Mouse (Mus musculus): ENCODE data around the gene Aldh16a1. TPM values are rescaled to one million over a fixed set of nuclear protein-coding genes. Genes with fewer than 3 reads are reported as not detected.

The Aldh16a1 gene
- polyA plus RNA-seq (2014; fragmentation: Nextera tagmentation; extraction: Ambion mirVana): 28.7 and 28.9 TPM in 2 replicates

DNA sequence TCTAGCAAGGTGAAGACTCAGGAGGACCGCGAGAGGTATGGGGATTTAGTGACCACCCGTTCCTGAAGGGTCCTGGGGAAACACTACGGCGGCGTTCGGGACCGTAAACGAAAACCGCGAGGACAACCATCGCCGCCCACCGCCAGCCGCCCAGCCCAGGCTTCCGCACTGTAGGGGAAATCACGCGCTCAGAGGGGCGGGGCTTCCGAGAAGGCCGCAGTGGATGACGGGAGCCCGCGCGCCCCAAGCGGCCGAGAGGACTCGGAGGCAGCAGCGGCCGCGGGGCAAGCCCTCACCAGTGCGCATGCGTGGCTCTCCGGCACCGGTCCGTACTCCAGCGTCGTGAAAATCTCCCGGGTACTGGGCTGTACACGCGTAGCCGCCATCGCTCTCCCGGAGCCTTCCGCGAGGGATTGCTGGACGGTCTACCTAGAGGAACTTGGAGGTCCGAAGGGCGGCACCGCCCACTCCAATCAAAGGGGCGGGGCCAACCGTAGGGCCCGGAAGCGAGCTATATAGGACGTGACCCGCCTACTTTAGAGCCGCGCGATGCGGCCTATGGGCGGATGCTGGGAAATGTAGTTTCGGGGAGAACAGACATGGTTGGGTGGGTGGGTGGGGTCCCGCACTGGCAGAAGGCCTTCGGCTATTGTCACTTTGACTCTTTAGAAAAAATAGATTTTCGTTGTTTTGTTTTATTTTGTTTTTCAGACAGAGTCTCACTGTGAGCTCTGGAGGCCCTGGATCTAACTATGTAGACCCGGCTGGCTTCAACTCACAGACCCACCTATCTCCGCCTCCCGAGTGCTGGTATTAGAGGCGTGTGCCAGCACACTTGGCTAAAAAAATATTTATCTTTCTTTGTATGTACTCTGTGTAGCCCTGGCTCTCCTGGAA, at the start of gene Aldh16a1, which contains the start of gene Pih1d1:
TSS of gene Aldh16a1 (minus strand) at position 489 of the 897 bp plus-strand sequence.
TSS of gene Pih1d1 (plus strand) at position 208 of the 897 bp plus-strand sequence.
- no peaks in the 10 kb centered on the region for H3K9me3 ChIP-seq (replicated peaks; ENCODE audit: control insufficient read depth, low read length)
- peak within 1 kb of the TSS; percentile 91 for H3K4me2 ChIP-seq
- peak within 1 kb of the TSS; percentile 93 for H3K27ac ChIP-seq (ENCODE audit: low read depth, low read length)
- ATAC-seq (replicated peaks; ENCODE audit: insufficient number of reproducible peaks, low FRiP score, low TSS enrichment): peak; percentile 93
- WGBS (ENCODE audit: insufficient replicate concordance): 3% methylated on average over 69 of the region's 69 CpGs
- H3K4me1 ChIP-seq (ENCODE audit: control insufficient read depth, insufficient read depth, low read length): peaks cover 3% of the 10 kb centered on the region
- peak within 1 kb of the TSS; percentile 74 for H3K4me3 ChIP-seq (ENCODE audit: low read depth, low read length)
- peaks cover 6% of the 10 kb centered on the region; the same call in 1 of the 2 replicates for H3K36me3 ChIP-seq (ENCODE audit: control insufficient read depth, insufficient read depth, low read length)
- peak within 1 kb of the TSS; percentile 95 for H3K9ac ChIP-seq (ENCODE audit: low read depth, low read length)
- H3K27me3 ChIP-seq (ENCODE audit: control insufficient read depth, insufficient read depth, low read length): no peaks in the 10 kb centered on the region

DNA sequence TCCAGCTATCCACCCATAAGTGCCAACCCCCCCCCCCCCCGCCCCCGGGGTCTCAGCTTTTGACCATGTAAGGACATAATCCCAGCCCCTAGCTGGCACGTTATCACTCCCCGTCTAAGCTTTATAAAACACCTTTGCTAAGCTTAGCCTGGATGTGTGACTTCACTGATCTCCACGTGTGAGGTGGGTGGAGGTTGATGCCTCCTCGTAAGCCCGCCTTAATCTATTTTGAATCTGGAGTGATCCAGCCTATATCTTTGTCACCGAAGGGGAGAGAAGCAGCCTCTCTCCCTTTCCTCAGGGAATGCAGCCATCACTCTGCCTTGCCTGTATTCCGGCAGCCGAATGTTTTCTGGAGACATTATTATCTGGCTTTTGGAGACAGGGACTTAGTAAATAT, 48.3 kb upstream of the Aldh16a1 start:
- WGBS (ENCODE audit: insufficient replicate concordance): 23% methylated on average over 10 of the region's 10 CpGs
- H3K9ac ChIP-seq (ENCODE audit: low read depth, low read length): no peak overlapping the region

DNA sequence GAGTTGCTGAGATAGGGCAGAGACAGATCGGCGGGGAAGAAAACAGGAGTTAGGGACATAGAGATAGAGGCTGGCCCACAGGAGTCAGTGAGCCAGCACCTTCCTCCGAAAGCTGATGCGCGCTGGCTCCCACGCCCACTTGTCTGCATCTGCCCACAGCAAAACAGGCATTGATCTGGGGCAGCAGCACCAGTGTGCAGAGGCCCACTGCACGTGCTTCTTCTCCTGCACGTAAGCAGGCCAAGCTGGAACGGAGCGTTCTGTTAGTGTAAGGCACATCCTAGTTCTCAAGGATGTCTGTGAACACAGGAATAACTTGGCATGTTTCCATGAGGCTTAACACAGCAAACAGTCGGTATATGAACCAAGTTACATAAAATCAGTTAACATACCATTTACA, 44.6 kb upstream of the Aldh16a1 start:
- peaks cover 12% of the 10 kb centered on the region for H3K4me1 ChIP-seq (ENCODE audit: control insufficient read depth, insufficient read depth, low read length)
- H3K4me2 ChIP-seq: no peak overlapping the region
- no peak for ATAC-seq (replicated peaks; ENCODE audit: insufficient number of reproducible peaks, low FRiP score, low TSS enrichment)
- no peak overlapping the region for H3K4me3 ChIP-seq (ENCODE audit: low read depth, low read length)
- H3K27me3 ChIP-seq (ENCODE audit: control insufficient read depth, insufficient read depth, low read length): peaks cover 11% of the 10 kb centered on the region
- 71% methylated on average over 11 of the region's 11 CpGs for whole genome bisulfite sequencing (ENCODE audit: insufficient replicate concordance)
- no peaks in the 10 kb centered on the region for H3K36me3 ChIP-seq (ENCODE audit: control insufficient read depth, insufficient read depth, low read length)
- H3K9ac ChIP-seq (ENCODE audit: low read depth, low read length): no peak overlapping the region
- no peak overlapping the region for H3K27ac ChIP-seq (ENCODE audit: low read depth, low read length)
- H3K9me3 ChIP-seq (replicated peaks; ENCODE audit: control insufficient read depth, low read length): no peaks in the 10 kb centered on the region

More for the DNA sequence above, 48.3 kb upstream of the Aldh16a1 start:
- H3K27ac ChIP-seq (ENCODE audit: low read depth, low read length): 0 out of 2 replicates have a peak overlapping the region, but pooled peaks have one; percentile 29
- H3K4me1 ChIP-seq (ENCODE audit: control insufficient read depth, insufficient read depth, low read length): 0 out of 2 replicates have a peak, but pooled peaks cover 6% of the 10 kb centered on the region
- no peak overlapping the region for H3K4me3 ChIP-seq (ENCODE audit: low read depth, low read length)
- no peaks in the 10 kb centered on the region for H3K9me3 ChIP-seq (replicated peaks; ENCODE audit: control insufficient read depth, low read length)
- 0 out of 2 replicates have a peak, but pooled peaks cover 4% of the 10 kb centered on the region for H3K27me3 ChIP-seq (ENCODE audit: control insufficient read depth, insufficient read depth, low read length)
- H3K4me2 ChIP-seq: no peak overlapping the region
- no peak for ATAC-seq (replicated peaks; ENCODE audit: insufficient number of reproducible peaks, low FRiP score, low TSS enrichment)
- H3K36me3 ChIP-seq (ENCODE audit: control insufficient read depth, insufficient read depth, low read length): no peaks in the 10 kb centered on the region

DNA sequence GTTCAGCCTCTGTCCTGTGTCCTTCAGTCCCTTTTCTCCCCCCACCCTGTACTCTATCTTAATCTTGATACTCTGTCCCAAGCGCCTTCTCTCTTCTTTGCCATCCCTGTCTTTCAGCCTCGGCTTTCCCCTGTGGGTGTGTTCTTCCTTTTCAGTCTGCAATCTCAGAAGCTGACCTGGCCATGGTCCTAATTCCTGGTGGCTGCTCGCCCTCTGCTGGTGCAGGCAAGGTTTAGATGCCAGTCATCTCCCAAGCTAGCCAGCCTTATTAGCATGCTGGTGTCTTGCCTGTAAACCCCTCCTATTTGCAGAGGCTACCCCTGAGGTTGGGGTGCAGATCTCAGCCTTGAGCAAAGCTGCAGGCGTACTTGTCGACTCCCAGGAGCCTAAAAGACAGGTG, 44.1 kb upstream of the Aldh16a1 start:
- Histone ChIP-seq H3K27me3 (ENCODE audit: control insufficient read depth, insufficient read depth, low read length) (peaks cover 14% of the 10 kb centered on the region), H3K9me3 (replicated peaks; ENCODE audit: control insufficient read depth, low read length) (no peaks in the 10 kb centered on the region), H3K36me3 (ENCODE audit: control insufficient read depth, insufficient read depth, low read length) (no peaks in the 10 kb centered on the region), H3K9ac (ENCODE audit: low read depth, low read length) (no peak overlapping the region), H3K27ac (ENCODE audit: low read depth, low read length) (no peak overlapping the region), H3K4me1 (ENCODE audit: control insufficient read depth, insufficient read depth, low read length) (peaks cover 12% of the 10 kb centered on the region), H3K4me3 (ENCODE audit: low read depth, low read length) (no peak overlapping the region), H3K4me2 (no peak overlapping the region)
- WGBS (ENCODE audit: insufficient replicate concordance): 9% methylated on average over 5 of the region's 5 CpGs
- no peak for ATAC-seq (replicated peaks; ENCODE audit: insufficient number of reproducible peaks, low FRiP score, low TSS enrichment)

DNA sequence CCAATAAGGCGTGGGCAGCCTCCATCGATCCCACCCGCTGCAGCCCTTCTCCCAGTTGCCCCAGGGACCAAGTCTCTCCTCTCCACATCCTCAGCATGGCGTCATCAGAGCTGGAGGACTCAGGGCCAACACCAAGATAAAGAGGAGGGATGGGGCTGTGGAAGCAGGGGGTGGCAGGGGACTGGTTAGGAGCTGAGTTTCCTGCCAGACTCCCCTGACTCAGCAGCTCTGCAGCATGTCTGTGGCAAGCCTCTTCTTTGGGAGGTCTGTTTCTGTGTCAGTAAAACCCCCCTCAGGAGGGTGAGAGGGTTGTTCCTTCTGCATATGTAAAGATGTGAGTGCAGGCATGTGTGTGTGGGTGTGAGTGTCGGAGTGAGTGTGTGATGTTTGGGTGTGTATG, 42.6 kb upstream of the Aldh16a1 start:
- peaks cover 21% of the 10 kb centered on the region for H3K27me3 ChIP-seq (ENCODE audit: control insufficient read depth, insufficient read depth, low read length)
- no peak for ATAC-seq (replicated peaks; ENCODE audit: insufficient number of reproducible peaks, low FRiP score, low TSS enrichment)
- no peaks in the 10 kb centered on the region for H3K36me3 ChIP-seq (ENCODE audit: control insufficient read depth, insufficient read depth, low read length)
- peaks cover 8% of the 10 kb centered on the region for H3K4me1 ChIP-seq (ENCODE audit: control insufficient read depth, insufficient read depth, low read length)
- WGBS (ENCODE audit: insufficient replicate concordance): 57% methylated on average over 5 of the region's 5 CpGs
- no peak overlapping the region for H3K4me3 ChIP-seq (ENCODE audit: low read depth, low read length)
- no peak overlapping the region for H3K27ac ChIP-seq (ENCODE audit: low read depth, low read length)
- no peak overlapping the region for H3K9ac ChIP-seq (ENCODE audit: low read depth, low read length)
- no peak overlapping the region for H3K4me2 ChIP-seq
- no peaks in the 10 kb centered on the region for H3K9me3 ChIP-seq (replicated peaks; ENCODE audit: control insufficient read depth, low read length)

DNA sequence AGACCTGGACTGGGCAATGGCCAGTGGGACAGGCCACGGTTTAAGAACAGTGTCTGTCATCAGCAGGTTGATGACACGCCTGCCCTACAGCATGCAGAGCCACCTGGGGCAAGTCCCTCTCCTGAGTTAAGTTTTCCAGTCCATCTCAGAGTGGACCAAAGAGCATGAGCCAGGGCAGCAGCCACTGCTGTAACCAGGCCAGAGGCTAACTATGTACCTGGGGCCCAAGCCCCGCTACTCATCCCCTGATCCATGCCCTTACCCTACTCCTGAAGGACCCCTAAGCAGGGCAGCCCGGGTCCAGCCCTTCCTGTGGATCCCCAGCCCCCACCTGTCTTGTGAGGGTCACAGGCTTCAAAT, 41.8 kb upstream of the Aldh16a1 start:
- H3K9me3 ChIP-seq (replicated peaks; ENCODE audit: control insufficient read depth, low read length): no peaks in the 10 kb centered on the region
- H3K9ac ChIP-seq (ENCODE audit: low read depth, low read length): no peak overlapping the region
- peaks cover 13% of the 10 kb centered on the region for H3K4me1 ChIP-seq (ENCODE audit: control insufficient read depth, insufficient read depth, low read length)
- no peak overlapping the region for H3K27ac ChIP-seq (ENCODE audit: low read depth, low read length)
- no peaks in the 10 kb centered on the region for H3K36me3 ChIP-seq (ENCODE audit: control insufficient read depth, insufficient read depth, low read length)
- H3K4me2 ChIP-seq: no peak overlapping the region
- H3K4me3 ChIP-seq (ENCODE audit: low read depth, low read length): no peak overlapping the region
- WGBS (ENCODE audit: insufficient replicate concordance): 71% methylated on average over 4 of the region's 4 CpGs
- no peak for ATAC-seq (replicated peaks; ENCODE audit: insufficient number of reproducible peaks, low FRiP score, low TSS enrichment)
- peaks cover 21% of the 10 kb centered on the region for H3K27me3 ChIP-seq (ENCODE audit: control insufficient read depth, insufficient read depth, low read length)

DNA sequence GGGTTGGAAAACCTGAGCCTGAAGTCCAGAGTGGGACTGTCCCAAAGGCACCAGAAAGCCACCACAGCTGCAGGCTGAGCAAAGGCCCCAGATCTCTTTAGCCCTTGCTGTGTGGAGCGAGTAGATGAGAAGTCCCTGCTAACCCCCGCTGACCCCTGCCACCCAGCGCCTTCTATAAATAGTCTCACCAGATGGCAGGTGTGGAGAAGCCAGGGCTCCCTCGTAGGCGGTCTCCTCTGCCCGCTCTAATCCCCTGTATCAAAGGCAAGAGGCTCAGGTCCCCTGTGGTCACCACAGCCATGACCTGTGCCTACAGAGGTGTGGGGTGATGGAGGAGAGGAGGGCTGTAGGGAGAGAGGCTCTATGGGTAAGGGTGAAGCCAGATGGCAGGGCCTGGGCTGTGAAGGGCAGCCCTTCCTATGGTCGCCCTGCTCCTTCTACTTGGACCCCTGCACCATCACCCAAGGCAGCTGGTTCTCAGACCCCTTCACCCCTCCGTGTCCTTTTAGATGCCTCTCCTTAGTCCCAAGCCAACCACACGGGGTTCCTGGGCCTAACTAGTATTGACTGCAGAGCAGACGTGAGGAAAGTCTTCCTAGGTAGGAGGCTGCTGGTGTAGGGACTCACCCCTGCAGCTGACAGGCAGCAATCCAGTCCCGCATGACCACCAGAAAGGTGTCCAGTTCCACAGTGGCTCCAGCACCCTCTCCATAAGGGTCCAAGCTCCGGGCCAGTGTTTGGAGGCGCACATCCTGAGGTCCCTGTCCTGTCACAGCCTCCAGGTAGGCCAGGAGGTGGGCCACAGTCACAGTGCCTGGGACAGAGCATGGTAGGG, 41.2 kb upstream of the Aldh16a1 start:
- peaks cover 13% of the 10 kb centered on the region for H3K4me1 ChIP-seq (ENCODE audit: control insufficient read depth, insufficient read depth, low read length)
- 52% methylated on average over 13 of the region's 13 CpGs for WGBS (ENCODE audit: insufficient replicate concordance)
- no peaks in the 10 kb centered on the region for H3K36me3 ChIP-seq (ENCODE audit: control insufficient read depth, insufficient read depth, low read length)
- H3K27me3 ChIP-seq (ENCODE audit: control insufficient read depth, insufficient read depth, low read length): peaks cover 21% of the 10 kb centered on the region
- H3K4me2 ChIP-seq: no peak overlapping the region
- H3K4me3 ChIP-seq (ENCODE audit: low read depth, low read length): no peak overlapping the region
- no peaks in the 10 kb centered on the region for H3K9me3 ChIP-seq (replicated peaks; ENCODE audit: control insufficient read depth, low read length)
- no peak overlapping the region for H3K27ac ChIP-seq (ENCODE audit: low read depth, low read length)
- no peak for ATAC-seq (replicated peaks; ENCODE audit: insufficient number of reproducible peaks, low FRiP score, low TSS enrichment)
- H3K9ac ChIP-seq (ENCODE audit: low read depth, low read length): no peak overlapping the region

DNA sequence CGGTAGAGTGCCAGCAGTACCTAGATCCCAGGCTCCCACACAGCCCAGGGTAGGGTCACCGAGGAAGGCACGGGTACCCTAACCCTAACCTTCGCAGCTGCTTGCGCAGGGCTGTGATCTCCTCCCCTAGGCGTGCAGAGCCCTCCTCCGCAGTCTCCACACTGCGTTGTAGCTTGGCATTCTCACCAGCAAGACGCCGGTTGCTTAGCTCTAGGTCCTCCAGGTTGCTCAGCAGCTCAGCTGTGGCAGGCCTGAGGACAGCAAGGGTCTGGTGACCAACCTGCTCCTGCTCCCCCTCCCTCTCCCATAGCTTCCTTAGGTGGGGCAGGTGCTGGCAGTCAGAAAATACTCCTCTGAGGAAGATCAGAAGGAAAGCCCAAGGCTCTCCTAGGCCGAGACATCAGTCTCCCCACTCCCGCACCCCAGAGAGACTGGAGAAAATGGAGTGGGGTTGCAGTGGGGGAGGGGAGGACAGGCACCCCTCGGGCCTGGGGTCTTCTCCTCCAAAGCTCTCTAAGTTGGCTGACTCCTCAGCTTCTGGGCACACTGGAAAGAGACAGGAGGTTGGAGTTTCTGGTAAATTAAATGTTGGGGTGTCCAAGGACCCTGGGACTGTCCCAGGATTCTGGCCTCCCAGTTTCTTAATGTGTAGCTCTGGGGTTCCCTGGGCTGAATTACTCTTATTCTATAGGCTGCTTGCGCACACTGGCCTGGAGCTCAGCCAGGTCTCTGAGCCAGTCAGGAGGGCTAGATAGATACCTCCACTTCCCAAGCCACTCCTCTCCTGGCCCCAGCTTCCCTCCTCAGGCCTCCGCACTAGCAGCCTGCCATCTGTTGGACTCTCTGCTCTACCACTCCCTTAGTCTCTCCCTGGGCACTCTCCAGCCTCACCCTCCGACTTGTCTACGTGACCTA, 39.7 kb upstream of the Aldh16a1 start:
- H3K36me3 ChIP-seq (ENCODE audit: control insufficient read depth, insufficient read depth, low read length): no peaks in the 10 kb centered on the region
- H3K9me3 ChIP-seq (replicated peaks; ENCODE audit: control insufficient read depth, low read length): no peaks in the 10 kb centered on the region
- no peak overlapping the region for H3K27ac ChIP-seq (ENCODE audit: low read depth, low read length)
- peaks cover 26% of the 10 kb centered on the region for H3K27me3 ChIP-seq (ENCODE audit: control insufficient read depth, insufficient read depth, low read length)
- H3K4me3 ChIP-seq (ENCODE audit: low read depth, low read length): no peak overlapping the region
- H3K9ac ChIP-seq (ENCODE audit: low read depth, low read length): no peak overlapping the region
- 71% methylated on average over 17 of the region's 17 CpGs for WGBS (ENCODE audit: insufficient replicate concordance)
- H3K4me1 ChIP-seq (ENCODE audit: control insufficient read depth, insufficient read depth, low read length): peaks cover 13% of the 10 kb centered on the region
- no peak overlapping the region for H3K4me2 ChIP-seq
- ATAC-seq (replicated peaks; ENCODE audit: insufficient number of reproducible peaks, low FRiP score, low TSS enrichment): no peak

All from heart, embryonic 11.5 days (tissue).